Mouse (Mus musculus) kidney, adult 2 months (tissue): Measurements from ENCODE around the gene Tsga10. TPM values are rescaled to one million over a fixed set of nuclear protein-coding genes. Genes with fewer than 3 reads are reported as not detected.

ENCODE experiments used
- DNase-seq: peaks from one replicate; pipeline ENCODE4 v3.0.0; 2021
- H3K27ac ChIP-seq: fragments of 200-500 bp; 2 replicates; pipeline ENCODE4 v1.5.1; 2012; ENCODE audit warnings: low read depth, low read length, control low read depth, inconsistent platforms; ENCODE audit not compliant: insufficient read depth
- H3K27me3 ChIP-seq: fragments of 200-500 bp; replicated peaks from 2 replicates; pipeline ENCODE4 v1.6.1; 2012; ENCODE audit warnings: mild to moderate bottlenecking, moderate library complexity, low read length, inconsistent platforms; ENCODE audit not compliant: control insufficient read depth, insufficient read depth
- H3K36me3 ChIP-seq: fragments of 200-500 bp; 2 replicates; pipeline ENCODE4 v1.6.1; 2012; ENCODE audit warnings: mild to moderate bottlenecking, moderate library complexity, low read length, inconsistent platforms; ENCODE audit not compliant: control insufficient read depth, insufficient read depth
- H3K4me1 ChIP-seq: fragments of 200-500 bp; 2 replicates; pipeline ENCODE4 v1.6.1; 2011; ENCODE audit warnings: low read length; ENCODE audit not compliant: control insufficient read depth, insufficient read depth
- H3K4me3 ChIP-seq: fragments of 200-500 bp; 2 replicates; pipeline ENCODE4 v1.5.1; 2011; ENCODE audit warnings: mild to moderate bottlenecking, low read depth, low read length, control low read depth; ENCODE audit not compliant: insufficient read depth
- CTCF ChIP-seq: fragments of 200-500 bp; conservative IDR thresholded peaks from 2 replicates; pipeline ENCODE4 v1.5.1; 2011; ENCODE audit warnings: low read depth, mild to moderate bottlenecking, control low read depth, low read length, moderate library complexity, mixed read lengths; ENCODE audit not compliant: insufficient read depth, insufficient read length
- POLR2A ChIP-seq: fragments of 200-500 bp; IDR thresholded peaks from one replicate; pipeline ENCODE4 v1.6.1; 2011; ENCODE audit warnings: low read depth, low read length, control low read depth
- WGBS: fragments of 180-500 bp; shearing (Covaris S2); methylation state at CpG from one replicate; pipeline ENCODE4 v1.1.7; 2018; 5-methylcytosine and 5-hydroxymethylcytosine counted together
- polyA plus RNA-seq: library from polyadenylated mRNA; depleted of rRNA; stranded (reverse); fragments of >200 nt; gene quantifications from 2 replicates; pipeline ENCODE4 v1.2.3, GENCODE M21; 2012

The Tsga10 gene
- polyA plus RNA-seq, 1 experiment, result 0.72 TPM

DNA sequence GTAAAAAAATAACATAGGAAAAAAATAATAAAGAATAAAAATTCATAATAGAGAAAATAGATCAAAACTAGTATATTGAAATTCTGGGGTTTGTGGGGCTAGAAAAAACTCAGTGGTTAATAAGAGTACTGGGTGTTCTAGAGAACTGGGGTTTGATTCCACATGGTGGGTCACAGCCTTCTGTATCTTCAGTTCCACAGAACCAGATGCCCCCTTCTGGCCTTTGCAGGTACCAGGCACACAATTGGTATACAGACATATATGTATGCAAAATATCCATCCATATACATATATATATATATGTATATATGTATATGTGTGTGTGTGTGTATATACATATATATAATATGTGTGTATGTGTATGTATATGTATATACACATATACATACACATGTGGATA lies 106.8 kb downstream of the Tsga10 start:
- no peaks in the 10 kb centered on the region for H3K4me1 ChIP-seq
- no peak for TF ChIP-seq CTCF
- TF ChIP-seq POLR2A, result no peak

GRCm38 (mm10) chr1:37744650-37745259 lies 121.5 kb downstream of the Tsga10 start:
- whole genome bisulfite sequencing, result 81% methylated on average over 9 of the region's 9 CpGs
- Histone ChIP-seq H3K4me1 (no peaks in the 10 kb centered on the region), H3K36me3 (no peaks in the 10 kb centered on the region), H3K4me3 (no peak overlapping the region), H3K27ac (no peak overlapping the region), H3K27me3 (no peaks in the 10 kb centered on the region)
- DNase-seq, result no peak
- TF ChIP-seq POLR2A (no peak), CTCF (no peak)

More for the DNA sequence above, 106.8 kb downstream of the Tsga10 start:
- Histone ChIP-seq H3K27me3 (no peaks in the 10 kb centered on the region), H3K36me3 (no peaks in the 10 kb centered on the region), H3K27ac (no peak overlapping the region), H3K4me3 (no peak overlapping the region)
- DNase-seq, result no peak

- no peaks in the 10 kb centered on the region for H3K27me3 ChIP-seq
- TF ChIP-seq POLR2A (no peak), CTCF (no peak)
Observed at GRCm38 (mm10) chr1:37742602-37743270, 123.5 kb downstream of the Tsga10 start.

DNA sequence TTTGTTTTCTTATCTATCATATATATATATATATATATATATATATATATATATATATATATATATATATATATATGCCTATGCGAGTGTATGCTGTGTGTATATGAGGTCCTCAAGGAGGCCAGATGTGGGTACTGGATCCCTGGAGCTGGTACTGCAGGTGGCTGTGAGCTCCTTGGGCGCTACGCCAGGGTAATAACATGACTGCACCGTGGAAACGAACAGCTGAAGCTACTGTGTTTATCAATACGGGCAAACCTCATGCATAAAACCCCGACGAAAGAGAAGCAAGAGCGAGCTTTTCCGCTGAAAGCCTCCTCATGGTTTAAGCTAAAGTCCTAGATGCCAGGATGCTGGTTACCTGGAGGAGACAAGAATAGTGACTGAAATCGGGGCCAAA lies 124.1 kb downstream of the Tsga10 start:
- DNase-seq, result no peak
- TF ChIP-seq POLR2A (no peak), CTCF (no peak)
- no peaks in the 10 kb centered on the region for H3K36me3 ChIP-seq
- no peaks in the 10 kb centered on the region for H3K27me3 ChIP-seq
- 89% methylated on average over 11 of the region's 11 CpGs for WGBS
- no peak overlapping the region for H3K27ac ChIP-seq
- no peaks in the 10 kb centered on the region for H3K4me1 ChIP-seq
- no peak overlapping the region for H3K4me3 ChIP-seq

More at GRCm38 (mm10) chr1:37742602-37743270, 123.5 kb downstream of the Tsga10 start:
- H3K27ac ChIP-seq, result no peak overlapping the region
- DNase-seq, result no peak
- H3K4me3 ChIP-seq, result no peak overlapping the region
- H3K4me1 ChIP-seq, result no peaks in the 10 kb centered on the region
- 58% methylated on average over 14 of the region's 14 CpGs for WGBS
- no peaks in the 10 kb centered on the region for H3K36me3 ChIP-seq

- Histone ChIP-seq H3K36me3 (no peaks in the 10 kb centered on the region), H3K27ac (no peak overlapping the region), H3K4me1 (no peaks in the 10 kb centered on the region), H3K27me3 (no peaks in the 10 kb centered on the region), H3K4me3 (no peak overlapping the region)
- TF ChIP-seq POLR2A (no peak), CTCF (no peak)
- WGBS, result 59% methylated on average over 8 of the region's 8 CpGs
- DNase-seq, result no peak
Observed at GRCm38 (mm10) chr1:37740161-37740802, 125.9 kb downstream of the Tsga10 start.

DNA sequence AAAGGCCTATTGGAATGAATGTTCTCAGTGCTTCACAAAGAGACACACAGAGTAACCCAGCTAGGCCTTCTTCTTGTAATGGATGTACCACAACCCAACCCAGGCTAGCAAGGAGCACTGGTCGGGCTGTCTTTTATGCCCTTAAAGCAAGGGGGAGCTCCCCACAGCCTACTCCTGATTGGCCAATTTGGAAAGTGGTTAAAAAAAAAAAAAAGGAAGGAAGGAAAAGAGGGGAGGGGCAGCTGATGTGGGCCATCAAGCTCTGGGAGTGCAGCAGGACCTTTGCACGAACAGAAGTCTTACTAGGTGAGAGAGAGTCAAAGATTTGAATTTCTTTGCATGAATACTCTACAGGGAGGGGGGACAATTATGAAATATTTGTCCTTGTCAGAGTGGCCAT lies 127.3 kb downstream of the Tsga10 start:
- Histone ChIP-seq H3K36me3 (no peaks in the 10 kb centered on the region), H3K4me1 (no peaks in the 10 kb centered on the region), H3K27me3 (no peaks in the 10 kb centered on the region), H3K4me3 (no peak overlapping the region), H3K27ac (no peak overlapping the region)
- no peak for TF ChIP-seq POLR2A
- TF ChIP-seq CTCF, result no peak
- no peak for DNase-seq
- 67% methylated on average over 2 of the region's 2 CpGs for WGBS

GRCm38 (mm10) chr1:37737045-37737444 lies 129.2 kb downstream of the Tsga10 start:
- H3K27ac ChIP-seq, result no peak overlapping the region
- H3K4me1 ChIP-seq, result no peaks in the 10 kb centered on the region
- TF ChIP-seq CTCF, result no peak
- TF ChIP-seq POLR2A, result no peak
- no peak overlapping the region for H3K4me3 ChIP-seq
- no peaks in the 10 kb centered on the region for H3K36me3 ChIP-seq
- no peak for DNase-seq
- H3K27me3 ChIP-seq, result no peaks in the 10 kb centered on the region
- 67% methylated on average over 4 of the region's 4 CpGs for WGBS
